Mouse (Mus musculus) kidney, adult 18-20 months (tissue): ENCODE data around the gene Fggy.
A peak's percentile ranks its signal among the peaks of the same experiment; 100 is the strongest.

Source experiments
- DNase-seq: peaks from one replicate; pipeline ENCODE4 v3.0.0; 2021

Fggy gene

DNA sequence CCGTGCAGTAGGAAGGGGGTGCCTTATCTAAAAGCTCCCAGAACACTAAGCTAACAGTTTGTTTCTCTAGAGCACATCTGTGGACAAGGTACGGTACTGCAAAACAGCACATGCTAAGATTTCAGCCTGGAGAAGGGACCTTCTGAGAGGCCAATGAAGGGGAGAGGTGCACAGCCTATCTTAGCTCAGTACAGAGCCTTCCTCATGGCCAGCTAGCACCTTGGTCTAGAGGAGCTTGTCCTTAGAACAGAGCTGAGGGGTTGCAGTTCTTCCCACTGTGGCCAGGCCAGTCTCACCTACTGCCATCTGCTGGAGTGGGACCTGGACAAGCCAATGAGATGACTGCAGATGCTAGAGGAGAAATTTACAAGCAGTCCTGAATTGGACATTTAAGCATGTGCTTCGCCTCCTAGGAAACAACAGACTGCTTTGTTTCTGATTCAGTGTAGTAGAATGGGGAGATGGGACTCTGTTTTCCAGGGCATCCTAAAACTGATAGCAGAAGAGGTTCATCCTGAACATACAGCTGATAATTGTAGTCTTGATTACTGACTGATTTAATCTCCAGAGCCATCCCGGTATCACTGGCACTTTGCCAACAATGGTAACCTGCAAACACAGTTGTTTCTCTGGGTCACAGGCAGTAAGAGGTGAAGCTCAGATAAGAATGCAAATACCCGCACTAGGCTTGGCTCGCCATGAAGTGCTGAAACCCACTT, 305.6 kb downstream of the Fggy start:
- DNase-seq: peak; percentile 28

DNA sequence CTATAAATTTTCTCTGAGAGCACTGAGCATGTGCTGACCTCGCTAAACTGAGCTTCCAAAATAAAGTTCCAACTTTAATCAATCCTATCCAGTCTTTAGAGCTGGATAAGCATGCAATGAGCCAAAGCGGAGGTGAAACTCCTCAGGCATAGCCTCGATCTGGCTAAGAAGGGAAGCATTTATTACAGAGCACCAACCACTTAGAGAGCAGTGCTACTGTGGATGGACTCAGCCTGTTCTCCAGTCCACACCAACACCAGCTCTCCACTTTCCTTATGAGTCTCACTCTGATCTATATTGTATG, 306.1 kb downstream of the Fggy start:
- no peak for DNase-seq

DNA sequence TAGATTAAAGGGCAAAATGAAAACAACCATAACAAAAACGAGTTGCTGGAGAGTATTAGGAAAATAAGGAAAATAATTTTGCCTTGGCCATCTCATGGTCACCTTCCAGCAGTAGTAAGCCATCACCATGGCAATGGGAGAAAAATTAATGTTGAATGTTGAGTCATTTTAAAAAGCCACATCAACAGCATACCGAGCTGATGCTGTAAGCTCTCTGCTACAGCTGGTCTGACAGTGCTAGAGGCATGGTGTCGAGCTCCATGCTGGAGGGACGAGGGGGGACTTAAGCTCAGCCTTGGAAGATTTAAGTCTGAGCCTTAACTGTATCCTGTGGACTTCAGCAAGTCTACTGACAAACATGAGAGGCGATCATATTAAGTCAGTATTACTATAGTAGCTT, 307.9 kb downstream of the Fggy start:
- no peak for DNase-seq

DNA sequence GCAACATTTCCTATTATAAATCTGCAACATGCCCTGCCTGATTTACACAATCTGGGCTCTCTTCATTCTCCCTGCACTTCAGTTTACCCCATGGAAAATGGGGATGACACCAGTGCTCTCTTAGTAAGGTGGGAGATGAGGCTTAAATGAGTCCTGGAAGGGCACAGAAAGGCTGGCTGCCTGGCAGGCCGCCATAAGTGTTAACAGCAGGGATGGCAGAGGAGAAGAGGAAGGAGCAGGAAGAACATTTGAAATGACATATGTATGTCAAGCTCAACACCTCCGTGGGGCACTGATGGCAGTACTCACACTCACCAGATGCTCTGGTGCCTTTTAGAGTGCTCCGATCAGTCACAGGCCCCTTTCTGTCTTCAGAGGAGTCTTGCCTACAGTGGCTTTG, 308.6 kb downstream of the Fggy start:
- DNase-seq: no peak

DNA sequence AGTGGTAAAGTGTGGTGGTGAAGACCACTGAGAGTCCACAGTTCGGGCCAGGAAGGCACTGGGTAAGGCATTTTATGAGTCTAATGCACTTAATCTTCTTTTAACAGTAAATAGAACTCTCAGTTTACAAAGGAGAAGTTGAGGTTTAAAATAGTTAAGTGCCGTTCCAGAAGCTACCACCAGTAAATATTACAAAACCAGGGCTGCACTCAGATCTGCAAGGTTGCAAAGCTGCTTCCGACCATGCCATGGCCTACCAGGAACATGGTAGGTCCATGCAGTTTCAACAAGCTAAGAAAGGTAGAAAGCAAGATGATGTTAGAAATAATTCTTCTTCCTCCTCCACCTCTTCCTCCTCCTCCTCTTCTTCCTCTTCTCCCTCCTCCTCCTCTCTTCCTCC, 309.8 kb downstream of the Fggy start:
- no peak for DNase-seq

DNA sequence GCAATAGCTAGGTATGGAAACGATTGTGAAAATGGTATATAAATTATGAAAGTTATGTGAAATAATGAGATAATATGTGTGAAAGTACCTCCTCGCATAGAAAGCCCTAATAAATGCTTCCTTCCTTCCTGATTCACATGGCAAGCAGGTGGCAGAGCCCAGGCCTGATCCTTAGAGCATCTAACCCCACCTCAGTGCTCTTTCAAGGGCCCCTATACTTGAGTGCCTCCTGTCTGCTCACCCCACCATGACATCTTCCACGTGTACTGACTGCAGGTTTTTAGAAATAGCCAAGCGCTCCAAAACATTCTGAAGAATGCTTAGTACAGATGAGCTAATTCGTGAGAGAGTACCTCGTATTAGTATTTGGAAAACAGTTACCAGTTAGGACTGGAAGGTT, 311.0 kb downstream of the Fggy start:
- DNase-seq: no peak

DNA sequence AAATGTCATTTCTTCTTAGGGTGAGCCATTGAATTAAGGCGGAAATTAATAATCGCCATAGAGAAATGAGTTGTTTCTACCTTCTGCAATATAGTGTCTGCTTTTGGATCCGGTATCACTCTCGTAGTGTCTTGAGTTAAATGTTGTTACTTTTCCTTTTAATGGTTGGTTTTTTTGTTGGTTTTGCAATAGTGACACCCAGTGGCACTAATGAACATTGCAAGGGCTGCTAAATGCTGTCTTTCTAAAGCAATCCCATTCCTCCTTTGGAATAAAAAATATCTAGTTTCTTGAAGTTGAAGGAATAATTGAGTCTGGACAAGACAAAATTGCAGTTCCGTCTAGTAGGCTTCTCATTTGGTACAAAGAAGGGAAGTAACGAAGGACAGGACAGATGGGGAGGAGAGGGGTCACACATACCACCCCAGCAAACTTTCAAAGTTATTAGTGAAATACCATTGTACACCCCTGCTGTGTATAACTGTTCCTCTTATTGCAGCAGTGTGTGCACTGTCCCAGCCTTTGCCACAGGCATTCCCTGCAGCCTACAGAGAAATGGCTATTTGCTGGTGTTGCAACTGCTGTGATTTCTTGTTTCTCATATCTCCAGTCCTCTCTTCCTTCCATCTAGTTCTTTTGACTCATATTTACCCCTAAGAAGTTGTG, 314.0 kb downstream of the Fggy start:
- peak; percentile 51 for DNase-seq

DNA sequence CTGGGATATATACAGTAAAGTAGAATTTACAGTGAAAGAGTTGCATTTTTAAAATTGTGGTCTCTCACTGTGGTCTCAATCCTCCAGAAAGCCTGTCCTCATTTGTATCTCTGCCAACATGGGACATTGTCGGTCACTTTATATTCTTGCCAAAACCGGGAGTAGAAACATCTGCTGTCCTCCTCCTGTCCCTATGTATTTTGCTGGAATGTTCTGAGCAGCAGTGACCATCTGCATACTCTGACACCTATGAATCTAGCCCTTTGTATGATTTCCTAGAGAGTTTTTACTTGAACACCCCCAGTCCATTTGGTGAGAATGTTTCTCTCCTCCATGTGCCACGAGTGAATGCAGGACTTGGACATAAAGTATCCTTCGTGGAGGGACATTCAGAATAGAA, 318.6 kb downstream of the Fggy start:
- no peak for DNase-seq

DNA sequence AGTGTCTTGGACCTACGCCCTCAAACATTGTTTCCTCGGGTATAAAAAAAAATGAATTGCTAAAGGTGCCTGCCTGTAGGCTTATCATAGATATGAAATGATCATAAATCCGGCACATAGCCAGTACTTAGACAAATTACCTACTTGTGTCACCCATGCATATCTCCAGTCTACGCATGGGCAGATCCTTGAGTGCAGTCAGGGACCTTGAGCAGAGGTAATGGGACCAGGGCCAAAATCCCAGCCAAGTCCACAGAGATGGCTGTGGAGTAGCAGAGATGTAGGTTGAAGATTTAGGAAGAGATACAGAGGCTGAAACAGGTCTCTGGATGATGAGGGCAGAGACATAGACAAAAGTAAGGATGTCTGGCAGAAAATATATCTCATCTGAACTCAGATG, 320.1 kb downstream of the Fggy start:
- DNase-seq: no peak

DNA sequence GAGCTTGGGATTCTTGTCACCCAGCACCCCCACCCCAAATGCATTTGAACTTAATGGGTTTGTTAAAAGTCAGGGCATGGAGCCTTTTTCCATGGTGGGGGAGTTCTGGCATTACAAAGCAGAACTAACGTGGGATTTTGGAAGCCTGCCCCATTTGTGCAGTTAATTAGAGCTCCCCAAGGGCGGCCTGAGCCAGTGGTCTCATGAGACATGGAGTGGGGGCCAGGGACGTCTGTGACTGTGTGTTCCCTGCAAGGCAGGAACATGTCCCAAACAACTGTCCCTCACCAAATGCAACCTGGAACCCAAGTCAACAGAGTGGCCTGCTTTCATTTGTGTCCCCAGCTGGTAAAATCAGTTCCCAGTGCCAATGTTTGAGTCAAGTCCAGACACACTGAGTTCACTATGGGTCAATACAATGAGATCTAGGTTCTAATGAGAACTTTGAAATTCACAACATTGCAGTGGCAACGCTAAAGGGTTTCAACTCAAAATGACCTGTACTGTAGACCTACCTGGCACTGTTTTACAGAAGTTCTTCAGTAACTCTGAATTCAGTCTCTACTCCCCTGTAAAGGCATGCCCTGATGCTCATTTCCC, 324.5 kb downstream of the Fggy start:
- no peak for DNase-seq

DNA sequence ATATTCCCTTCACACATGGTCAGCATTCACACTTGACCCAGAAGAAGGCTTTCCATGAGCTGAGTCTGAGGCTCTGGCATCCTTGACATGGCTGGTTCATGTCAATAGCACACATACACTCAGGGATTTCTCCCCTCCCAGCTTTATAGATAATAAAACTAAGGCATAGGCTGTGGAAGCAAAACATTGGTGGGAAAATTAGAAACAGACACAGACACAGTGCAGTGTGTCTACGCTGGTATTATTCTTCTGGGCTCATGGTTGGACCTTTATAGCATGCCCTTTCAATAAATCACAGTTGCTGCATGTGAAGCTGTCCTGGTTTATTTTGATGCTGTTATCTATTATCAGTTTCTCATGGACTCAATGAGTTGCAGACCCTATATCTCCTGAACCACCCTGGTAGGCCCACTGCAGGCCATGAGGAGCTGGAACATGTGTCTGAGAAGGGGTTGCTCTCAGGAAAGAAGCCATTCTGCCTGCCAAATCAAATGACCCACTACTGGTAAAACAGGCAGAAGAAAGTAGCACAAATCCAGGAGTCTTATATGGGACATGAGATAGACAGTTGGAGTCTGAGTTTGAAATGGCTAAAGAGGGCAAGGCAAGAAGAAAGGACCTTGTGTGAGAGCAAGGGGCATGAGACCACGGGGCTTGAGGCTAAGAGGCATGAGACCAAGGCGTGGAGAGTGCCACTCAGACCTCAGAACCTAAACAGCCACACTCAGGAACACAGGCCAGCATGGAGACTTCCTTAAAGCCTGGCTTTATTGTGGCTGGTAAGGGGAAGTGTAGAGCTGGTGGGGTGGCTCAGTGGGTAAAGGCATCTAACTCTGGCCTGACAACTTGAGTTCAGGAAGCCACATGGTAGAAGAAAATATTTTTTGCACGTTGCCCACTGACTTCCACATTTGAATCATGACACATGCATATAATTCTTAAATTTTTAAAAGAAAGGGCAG, 327.2 kb downstream of the Fggy start:
- no peak for DNase-seq

DNA sequence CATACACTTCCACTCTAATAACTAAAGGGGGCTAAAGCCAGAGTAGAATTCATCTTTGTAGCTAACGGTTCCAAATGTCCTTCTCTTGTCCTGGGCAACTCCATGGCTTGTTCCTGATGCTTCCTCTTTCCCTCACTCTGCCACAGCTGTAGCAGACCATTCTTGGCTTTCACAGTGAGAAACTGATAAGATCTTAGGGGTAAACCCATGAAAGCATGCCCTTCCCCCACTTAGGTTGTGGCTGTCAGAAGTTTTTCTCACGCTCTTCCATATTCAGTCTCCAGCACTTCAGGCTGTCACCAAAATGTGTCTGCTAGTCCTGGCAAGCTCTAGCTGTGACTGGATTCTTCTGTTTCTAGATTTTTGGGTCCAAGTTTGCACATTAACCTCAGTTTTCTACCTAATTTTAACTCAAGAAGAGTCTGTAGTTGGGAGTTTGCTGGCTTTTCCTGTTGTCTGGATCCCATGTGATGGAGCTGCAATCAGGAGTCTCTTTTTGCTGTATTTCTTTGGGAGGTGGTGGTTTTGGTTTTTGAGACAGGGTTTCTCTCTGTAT, 338.0 kb downstream of the Fggy start:
- no peak for DNase-seq

DNA sequence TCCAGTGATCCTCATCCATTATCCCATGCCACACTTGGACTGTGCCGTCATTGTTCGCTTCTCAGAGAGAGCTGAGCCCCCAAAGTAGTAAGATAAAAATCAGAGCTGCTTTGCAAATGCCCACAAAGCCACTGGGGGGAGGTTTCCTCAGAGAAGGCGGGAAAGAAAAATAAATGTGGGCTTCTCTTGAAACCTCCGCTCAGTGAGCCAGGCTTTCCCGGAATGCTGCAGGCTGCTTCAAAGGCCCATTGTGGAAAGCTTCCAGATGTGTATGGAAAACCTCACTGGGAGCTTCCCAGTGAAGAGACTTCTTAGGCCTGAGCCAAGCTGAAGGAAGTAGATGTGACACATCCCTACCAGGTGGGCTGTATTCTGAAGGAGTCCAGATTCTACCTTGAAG, 339.3 kb downstream of the Fggy start:
- DNase-seq: no peak

DNA sequence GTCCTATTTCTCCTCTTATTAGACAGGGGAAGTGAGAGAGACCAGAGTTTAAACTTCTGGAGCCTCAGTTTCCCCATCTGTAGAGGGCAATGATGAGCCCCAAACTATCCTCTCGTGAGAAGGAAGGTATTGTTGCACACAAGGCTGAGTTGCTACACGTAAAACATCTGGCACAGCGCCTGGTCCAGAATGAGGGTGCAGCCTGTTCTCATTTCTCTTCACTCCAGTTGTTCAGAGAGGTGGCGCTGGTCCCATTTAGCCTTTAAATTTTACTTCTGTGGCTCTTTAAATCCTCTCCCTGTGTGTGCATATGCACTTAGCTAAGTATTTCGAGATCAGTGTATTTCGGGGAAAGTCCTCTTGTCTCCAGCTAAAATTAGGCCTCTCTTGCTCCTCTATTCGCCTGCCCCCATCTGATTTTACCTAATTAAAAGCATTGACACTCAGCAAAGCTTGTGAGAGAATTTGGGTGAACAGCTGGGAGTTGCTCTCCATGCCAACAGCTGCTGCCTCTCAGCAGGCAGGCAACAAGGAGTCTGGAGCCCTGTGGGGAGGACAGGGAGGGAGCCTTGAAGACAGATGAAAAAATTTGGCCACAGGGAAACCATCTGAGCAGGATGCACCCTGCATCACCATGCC, 340.0 kb downstream of the Fggy start:
- no peak for DNase-seq

DNA sequence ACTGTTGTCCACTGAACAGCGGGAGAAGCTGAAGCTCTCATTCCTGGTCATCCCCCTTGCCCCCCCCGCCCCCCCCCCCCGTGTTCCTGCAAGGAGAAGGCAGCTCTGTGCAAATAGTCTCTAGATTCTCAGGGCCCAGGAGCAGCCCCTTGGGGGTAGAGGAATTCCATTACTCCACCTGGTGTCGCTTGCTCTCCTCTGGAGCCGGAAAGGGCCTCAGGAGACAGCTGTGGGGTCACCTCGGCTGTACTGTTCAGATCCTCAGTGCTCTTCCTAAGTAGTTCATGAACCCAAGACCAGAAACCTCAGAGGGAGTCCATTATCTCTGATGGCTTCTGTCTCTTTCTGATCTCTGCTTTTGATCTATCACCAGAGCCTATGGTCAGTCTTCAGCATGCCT, 341.4 kb downstream of the Fggy start:
- no peak for DNase-seq

DNA sequence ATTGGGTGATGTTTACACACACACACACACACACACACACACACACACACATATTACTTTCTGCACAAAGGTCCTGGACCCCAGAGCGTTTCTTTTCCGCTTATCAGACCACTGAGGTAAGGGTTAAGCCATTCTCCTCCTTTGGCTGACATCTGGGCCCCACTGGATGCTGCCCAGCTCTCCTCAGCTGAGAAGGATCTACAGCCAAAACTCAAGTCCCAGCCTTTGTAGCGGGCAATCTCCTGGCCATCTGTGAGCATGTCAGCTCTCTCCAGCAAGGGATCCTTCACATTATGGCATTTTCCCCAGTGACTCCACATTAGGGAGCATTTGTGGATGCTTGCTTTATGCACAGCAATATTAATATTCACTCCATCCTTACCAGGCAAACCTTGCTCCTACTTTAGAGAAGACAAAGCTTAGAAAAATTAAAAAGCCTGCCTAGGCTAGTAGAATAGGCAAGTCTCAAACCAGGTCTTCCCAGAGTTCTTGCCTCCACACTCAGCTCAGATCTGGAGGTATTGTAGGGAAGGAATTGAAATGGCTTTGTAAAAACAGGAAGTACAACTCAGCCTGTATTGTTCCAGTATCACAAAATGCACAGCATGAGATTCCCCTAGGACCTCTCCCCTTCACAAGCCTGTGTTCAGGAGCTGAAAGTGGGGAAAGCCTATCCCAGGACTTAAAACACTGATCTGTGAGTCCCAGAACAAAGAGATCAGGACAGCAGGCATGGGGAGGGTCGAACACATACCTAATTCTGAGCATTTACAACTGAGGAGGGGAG, 342.8 kb downstream of the Fggy start:
- DNase-seq: no peak

DNA sequence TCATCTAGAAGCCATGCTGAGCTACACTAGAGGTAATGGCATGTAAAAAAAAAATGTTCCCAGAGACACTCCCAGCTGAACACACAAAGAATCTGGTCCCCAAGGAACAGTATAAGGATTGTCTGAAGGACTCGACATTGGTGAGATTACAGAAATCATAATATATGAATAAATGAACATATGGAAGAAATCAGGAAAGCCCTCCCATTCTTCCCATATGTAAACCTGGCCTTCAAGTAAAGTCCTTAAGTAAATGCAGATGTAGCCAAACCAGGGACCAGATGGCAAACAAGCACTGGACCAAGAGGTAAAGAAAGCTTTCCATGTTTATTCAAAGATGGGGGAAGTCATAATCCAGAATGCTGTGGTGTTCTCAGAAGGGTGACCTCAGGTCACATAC, 343.5 kb downstream of the Fggy start:
- DNase-seq: no peak

DNA sequence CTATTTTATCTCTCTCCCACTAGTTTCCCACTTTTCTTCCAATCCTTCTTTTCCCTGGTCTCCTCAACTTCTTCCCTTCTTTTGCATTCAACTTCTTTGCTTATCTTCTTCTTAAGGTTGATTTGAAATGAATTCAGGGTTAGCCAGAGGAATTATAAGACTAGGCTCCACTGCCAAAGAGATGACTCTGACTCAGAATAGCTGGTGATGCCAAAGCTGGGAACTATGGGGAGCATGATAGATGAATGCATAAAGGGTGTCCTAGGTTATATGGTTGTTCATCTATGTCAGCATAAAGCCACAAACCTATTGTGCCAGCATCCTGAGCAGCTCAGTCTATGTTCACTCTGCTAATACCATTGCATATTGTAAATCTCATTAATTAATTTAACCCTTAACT, 348.8 kb downstream of the Fggy start:
- no peak for DNase-seq

DNA sequence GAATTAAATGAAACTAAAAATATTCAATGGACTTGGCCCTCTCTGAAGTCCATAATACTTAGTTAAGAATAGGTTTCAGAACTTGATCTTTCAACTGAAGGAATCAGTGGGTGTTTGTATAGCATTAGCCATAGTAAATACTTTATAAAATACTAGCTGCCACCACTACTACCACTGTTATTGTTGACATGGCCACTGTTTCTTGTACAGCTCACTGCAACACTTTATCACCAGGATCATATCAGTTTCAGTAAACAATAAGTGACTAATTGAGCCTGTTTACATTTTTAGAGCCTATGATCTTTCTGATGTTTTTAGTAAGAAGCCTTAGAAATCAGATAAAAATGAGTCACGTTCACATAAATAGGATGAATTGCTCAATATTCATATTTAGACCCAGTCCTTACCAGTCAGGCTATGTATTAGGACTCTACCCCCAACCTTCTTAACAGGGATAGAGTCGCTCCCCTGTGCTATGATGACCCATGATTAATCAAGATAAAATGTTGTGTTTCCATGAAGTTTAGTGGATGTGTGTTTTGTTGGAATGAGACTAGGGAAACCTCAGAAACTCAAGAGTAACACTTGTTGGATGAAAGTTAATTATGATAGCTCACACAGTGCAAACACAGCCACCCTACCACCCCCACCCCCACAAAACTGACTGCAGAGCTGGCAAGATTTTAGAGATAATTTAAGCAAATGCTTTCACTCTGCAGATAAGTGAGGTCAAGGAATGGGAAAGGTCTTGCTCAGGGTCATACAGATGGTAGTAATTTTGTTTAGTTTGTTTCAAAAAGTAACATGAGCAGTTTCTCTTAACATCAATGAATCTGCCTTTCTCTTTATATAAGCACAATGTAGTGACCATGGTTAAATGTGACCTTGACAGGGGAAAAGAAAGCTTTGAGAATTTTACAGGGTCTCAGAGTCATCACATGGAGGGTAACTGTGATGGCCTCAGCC, 352.7 kb downstream of the Fggy start:
- no peak for DNase-seq

DNA sequence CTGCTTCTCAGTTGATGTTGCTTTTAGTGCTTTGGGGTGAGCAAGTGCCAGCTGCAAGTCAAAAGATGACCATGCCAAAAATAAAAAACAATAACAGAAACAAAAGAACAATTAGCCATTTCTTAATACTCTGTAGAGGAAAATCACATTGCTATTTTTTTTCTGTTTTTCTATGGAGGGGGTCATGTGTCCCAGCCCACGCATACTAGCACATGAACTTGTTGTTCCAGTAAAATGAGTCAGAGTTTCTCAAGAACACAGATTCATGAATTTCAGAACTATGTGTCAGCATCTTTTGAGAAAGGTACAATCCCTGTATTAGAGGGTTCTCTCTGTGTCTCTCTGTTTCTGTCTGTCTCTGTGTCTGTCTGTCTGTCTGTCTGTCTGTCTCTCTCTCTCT, 355.7 kb downstream of the Fggy start:
- no peak for DNase-seq
